Mouse (Mus musculus) kidney, adult 11 months (tissue): ENCODE data around the gene Evi5.

ENCODE experiments used
- DNase-seq: peaks from one replicate; pipeline ENCODE4 v3.0.0; 2022

Gene Evi5

GRCm38 (mm10) chr5:107869701-107870100, 5.2 kb downstream of the Evi5 start:
- no peak for DNase-seq

- DNase-seq: peak; percentile 96
Measured at GRCm38 (mm10) chr5:107868905-107869424, 5.9 kb downstream of the Evi5 start.

- peak; percentile 66 for DNase-seq
Measured at GRCm38 (mm10) chr5:107867970-107868904, 6.7 kb downstream of the Evi5 start.

- DNase-seq: no peak
Measured at GRCm38 (mm10) chr5:107866127-107867126, 8.5 kb downstream of the Evi5 start.

GRCm38 (mm10) chr5:107863971-107864370, 10.9 kb downstream of the Evi5 start:
- DNase-seq: no peak

GRCm38 (mm10) chr5:107858963-107859362, 15.9 kb downstream of the Evi5 start:
- no peak for DNase-seq

- DNase-seq: no peak
Measured at GRCm38 (mm10) chr5:107855546-107855945, 19.4 kb downstream of the Evi5 start.

GRCm38 (mm10) chr5:107854556-107854955, 20.4 kb downstream of the Evi5 start:
- no peak for DNase-seq

GRCm38 (mm10) chr5:107853807-107854206, 21.1 kb downstream of the Evi5 start:
- DNase-seq: peak; percentile 19

GRCm38 (mm10) chr5:107848964-107849363, 25.9 kb downstream of the Evi5 start:
- DNase-seq: no peak

GRCm38 (mm10) chr5:107847817-107848216, 27.1 kb downstream of the Evi5 start:
- DNase-seq: no peak

GRCm38 (mm10) chr5:107847349-107847748, 27.6 kb downstream of the Evi5 start:
- peak; percentile 44 for DNase-seq

- DNase-seq: no peak
Measured at GRCm38 (mm10) chr5:107840549-107841238, 34.2 kb downstream of the Evi5 start.

- no peak for DNase-seq
Measured at GRCm38 (mm10) chr5:107838891-107839644, 35.8 kb downstream of the Evi5 start.

- no peak for DNase-seq
Measured at GRCm38 (mm10) chr5:107834287-107834686, 40.6 kb downstream of the Evi5 start.

- no peak for DNase-seq
Measured at GRCm38 (mm10) chr5:107831351-107831750, 43.6 kb downstream of the Evi5 start.

- no peak for DNase-seq
Measured at GRCm38 (mm10) chr5:107829998-107830560, 44.8 kb downstream of the Evi5 start, which contains the start of gene Ube2d2b. Gene Ube2d2b (plus strand): TSS chr5:107830099.

GRCm38 (mm10) chr5:107822521-107822920, 52.4 kb downstream of the Evi5 start:
- no peak for DNase-seq

GRCm38 (mm10) chr5:107814651-107815050, 60.3 kb downstream of the Evi5 start:
- no peak for DNase-seq

GRCm38 (mm10) chr5:107807496-107807895, 67.4 kb downstream of the Evi5 start:
- no peak for DNase-seq

GRCm38 (mm10) chr5:107802621-107803020, 72.3 kb downstream of the Evi5 start:
- no peak for DNase-seq
